Mouse (Mus musculus) MEL (cell line): ENCODE data around the gene Spem2. TPM values are rescaled to one million over a fixed set of nuclear protein-coding genes. Genes with fewer than 3 reads are reported as not detected.

ENCODE experiments used
- DNase-seq: peaks from one replicate; pipeline ENCODE4 v3.0.0; 2011; ENCODE audit warnings: low read depth, low spot score
- H3K27ac ChIP-seq: 2 replicates; pipeline ENCODE4 v1.5.1; 2012; ENCODE audit warnings: low read depth, mild to moderate bottlenecking, control low read depth, low read length, moderate library complexity; ENCODE audit not compliant: control insufficient read depth
- H3K27me3 ChIP-seq, 2 experiments: fragments of 150-350 bp in 1 of 2; sonication (generic) in 1 of 2; 2 replicates each; pipeline ENCODE4 v1.6.1; 2012; ENCODE audit warnings: low read length in 2 of 2, mild to moderate bottlenecking in 2 of 2, improper control_type of control experiment in 1 of 2, moderate library complexity in 1 of 2; ENCODE audit not compliant: insufficient read depth in 2 of 2, control insufficient read depth in 1 of 2
- H3K36me3 ChIP-seq, 2 experiments: 2 replicates each; pipeline ENCODE4 v1.6.1; 2012 to 2014; ENCODE audit warnings: low read length in 2 of 2, improper control_type of control experiment in 1 of 2, inconsistent platforms in 1 of 2, mild to moderate bottlenecking in 1 of 2; ENCODE audit not compliant: insufficient read depth in 2 of 2, control insufficient read depth in 1 of 2
- H3K4me1 ChIP-seq, 2 experiments: fragments of 150-350 bp in 1 of 2; sonication (generic) in 1 of 2; 2 replicates each; pipeline ENCODE4 v1.6.1; 2012; ENCODE audit warnings: low read length in 2 of 2, improper control_type of control experiment in 1 of 2, mild to moderate bottlenecking in 1 of 2; ENCODE audit not compliant: insufficient read depth in 2 of 2, control insufficient read depth in 1 of 2
- H3K4me3 ChIP-seq, 2 experiments: fragments of 150-350 bp in 1 of 2; sonication (generic) in 1 of 2; 2 replicates each; pipeline ENCODE4 v1.5.1; 2012; ENCODE audit warnings: low read depth in 2 of 2, low read length in 2 of 2, mild to moderate bottlenecking in 2 of 2, moderate library complexity in 2 of 2, control low read depth in 1 of 2, improper control_type of control experiment in 1 of 2; ENCODE audit not compliant: control insufficient read depth in 1 of 2, insufficient read depth in 1 of 2
- H3K79me2 ChIP-seq: 2 replicates; pipeline ENCODE4 v1.6.1; 2012; ENCODE audit warnings: mild to moderate bottlenecking, low read length, moderate library complexity; ENCODE audit not compliant: control insufficient read depth, poor library complexity, insufficient read depth
- H3K9ac ChIP-seq: 2 replicates; pipeline ENCODE4 v1.6.1; 2012; ENCODE audit warnings: low read depth, mild to moderate bottlenecking, control low read depth, low read length, moderate library complexity; ENCODE audit not compliant: control insufficient read depth, poor library complexity, severe bottlenecking
- H3K9me3 ChIP-seq: fragments of 150-350 bp; sonication (generic); replicated peaks from 2 replicates; pipeline ENCODE4 v1.6.1; 2012; ENCODE audit warnings: mild to moderate bottlenecking, low read length, improper control_type of control experiment, moderate library complexity; ENCODE audit not compliant: insufficient read depth
- CHD1 ChIP-seq: IDR thresholded peaks from 2 replicates; pipeline ENCODE4 v1.6.1; 2012; ENCODE audit warnings: low read depth, mild to moderate bottlenecking, inconsistent platforms, low read length, improper control_type of control experiment
- CHD2 ChIP-seq: IDR thresholded peaks from 2 replicates; pipeline ENCODE4 v1.6.1; 2011; ENCODE audit warnings: low read length, improper control_type of control experiment
- CTCF ChIP-seq, 3 experiments: IDR thresholded peaks in 2 of 3; conservative IDR thresholded peaks in 1 of 3; 2 replicates each; pipeline ENCODE4 v1.5.1; 2011 to 2012; ENCODE audit warnings: low read length in 3 of 3, low read depth in 2 of 3, mild to moderate bottlenecking in 2 of 3, improper control_type of control experiment in 1 of 3, inconsistent platforms in 1 of 3, mixed read lengths in 1 of 3, moderate library complexity in 1 of 3; ENCODE audit not compliant: control insufficient read depth in 1 of 3, insufficient read depth in 1 of 3, poor library complexity in 1 of 3, severe bottlenecking in 1 of 3
- ELF1 ChIP-seq: IDR thresholded peaks from 2 replicates; pipeline ENCODE4 v1.6.1; 2014; ENCODE audit warnings: low read depth, mild to moderate bottlenecking, inconsistent platforms, low read length, improper control_type of control experiment, moderate library complexity
- EP300 ChIP-seq, 2 experiments: IDR thresholded peaks; 2 replicates each; pipeline ENCODE4 v1.6.1; 2011; ENCODE audit warnings: improper control_type of control experiment in 2 of 2, low read length in 2 of 2, low read depth in 1 of 2, mild to moderate bottlenecking in 1 of 2
- KAT2A ChIP-seq: conservative IDR thresholded peaks from 2 replicates; pipeline ENCODE4 v1.6.1; 2012; ENCODE audit warnings: low read depth, low read length, improper control_type of control experiment, inconsistent platforms
- MAFK ChIP-seq: IDR thresholded peaks from 2 replicates; pipeline ENCODE4 v1.6.1; 2011; ENCODE audit warnings: low read depth, mild to moderate bottlenecking, low read length, improper control_type of control experiment, borderline replicate concordance
- MAZ ChIP-seq: IDR thresholded peaks from 2 replicates; pipeline ENCODE4 v1.6.1; 2012; ENCODE audit warnings: low read depth, mild to moderate bottlenecking, inconsistent platforms, low read length, improper control_type of control experiment
- MEF2A ChIP-seq: IDR thresholded peaks from 2 replicates; pipeline ENCODE4 v1.6.1; 2014; ENCODE audit warnings: low read depth, mild to moderate bottlenecking, inconsistent platforms, low read length, improper control_type of control experiment; ENCODE audit not compliant: poor library complexity, insufficient replicate concordance, severe bottlenecking; ENCODE audit errors: extremely low read depth
- MXI1 ChIP-seq: IDR thresholded peaks from 2 replicates; pipeline ENCODE4 v1.6.1; 2011; ENCODE audit warnings: mild to moderate bottlenecking, low read depth, low read length, improper control_type of control experiment
- MYB ChIP-seq: IDR thresholded peaks from 2 replicates; pipeline ENCODE4 v1.6.1; 2011; ENCODE audit warnings: mild to moderate bottlenecking, low read depth, low read length, improper control_type of control experiment
- NRF1 ChIP-seq: IDR thresholded peaks from 2 replicates; pipeline ENCODE4 v1.6.1; 2014; ENCODE audit warnings: low read depth, mild to moderate bottlenecking, inconsistent platforms, low read length, improper control_type of control experiment, moderate library complexity; ENCODE audit not compliant: poor library complexity, insufficient read depth, severe bottlenecking
- RAD21 ChIP-seq: IDR thresholded peaks from 2 replicates; pipeline ENCODE4 v1.6.1; 2011; ENCODE audit warnings: mild to moderate bottlenecking, low read depth, low read length, improper control_type of control experiment
- SMC3 ChIP-seq: IDR thresholded peaks from 2 replicates; pipeline ENCODE4 v1.6.1; 2011; ENCODE audit warnings: low read depth, low read length, improper control_type of control experiment
- TAL1 ChIP-seq: IDR thresholded peaks from 2 replicates; pipeline ENCODE4 v1.6.1; 2012; ENCODE audit warnings: mild to moderate bottlenecking, inconsistent platforms, low read length, moderate library complexity, mixed read lengths
- TBP ChIP-seq: IDR thresholded peaks from 2 replicates; pipeline ENCODE4 v1.8.0; 2011; ENCODE audit warnings: low read depth, low read length, improper control_type of control experiment
- ZC3H11A ChIP-seq: IDR thresholded peaks from 2 replicates; pipeline ENCODE4 v1.6.1; 2012; ENCODE audit warnings: low read depth, mild to moderate bottlenecking, inconsistent platforms, low read length, improper control_type of control experiment
- ZKSCAN1 ChIP-seq: IDR thresholded peaks from 2 replicates; pipeline ENCODE4 v1.6.1; 2012; ENCODE audit warnings: low read depth, mild to moderate bottlenecking, inconsistent platforms, low read length, improper control_type of control experiment, moderate library complexity
- polyA plus RNA-seq, 2 experiments: library from polyadenylated mRNA; stranded (reverse) in 1 of 2; unstranded in 1 of 2; fragments of >175 nt in 1 of 2; fragments of >200 nt in 1 of 2; gene quantifications; 2 replicates each; pipeline versions ENCODE4 v1.2.1 to v1.2.4; 2012; ENCODE audit warnings: low replicate concordance in 2 of 2, low read depth in 1 of 2; ENCODE audit not compliant: insufficient read length in 2 of 2, insufficient read depth in 1 of 2, missing spikeins in 1 of 2
- total RNA-seq: library from RNA; depleted of rRNA; stranded (reverse); fragments of 300-350 nt; gene quantifications from 2 replicates; pipeline ENCODE4 v1.2.3, GENCODE M21; 2012

Gene Spem2
- total and polyA plus RNA-seq, 3 experiments = not detected

GRCm38 (mm10) chr11:69795168-69795982 lies 22.9 kb downstream of the Spem2 start, which contains the start of gene Chrnb1 (continued):
- TF ChIP-seq CHD1 = no peak
- TF ChIP-seq RAD21 = no peak
- peak; percentile 42; the same call in 1 of the 2 replicates for TF ChIP-seq NRF1
- TF ChIP-seq ZC3H11A = no peak
- TF ChIP-seq MEF2A = no peak
- no peak for TF ChIP-seq TAL1
- TF ChIP-seq EP300 (IDR thresholded peaks at IDR 0.05; ENCODE audit: low read depth in 1 of 2, low read length in 2 of 2) = no peak
- TF ChIP-seq MAFK = no peak
- 0 out of 2 replicates have a peak, but pooled peaks have one; percentile 20 for TF ChIP-seq ELF1
- no peak for TF ChIP-seq KAT2A
- TF ChIP-seq ZKSCAN1 = no peak; the same call in 1 of the 2 replicates
- peak; percentile 52 for TF ChIP-seq MXI1

GRCm38 (mm10) chr11:69793429-69793828 lies 24.8 kb downstream of the Spem2 start:
- no peak overlapping the region for H3K4me3 ChIP-seq
- H3K27me3 ChIP-seq = no peaks in the 10 kb centered on the region
- no peak overlapping the region for H3K9ac ChIP-seq
- H3K9me3 ChIP-seq = no peaks in the 10 kb centered on the region
- H3K4me1 ChIP-seq = peaks cover 2 to 3% of the 10 kb centered on the region in 2 experiments; a peak in 1 of 4 replicates
- DNase-seq = no peak
- TF ChIP-seq CTCF (IDR thresholded peaks at IDR 0.05 in 2 of 3, conservative IDR thresholded peaks at IDR 0.05 in 1 of 3; ENCODE audit: control insufficient read depth in 1 of 3, insufficient read depth in 1 of 3, low read depth in 2 of 3, low read length in 3 of 3, poor library complexity in 1 of 3, severe bottlenecking in 1 of 3) (no peak), MYB (no peak)
- H3K79me2 ChIP-seq = no peaks in the 10 kb centered on the region
- H3K36me3 ChIP-seq = peaks cover 0 to 4% of the 10 kb centered on the region in 2 experiments; a peak in 1 of 4 replicates
- no peak overlapping the region for H3K27ac ChIP-seq

- TF ChIP-seq SMC3 (no peak), CHD2 (no peak), TBP (no peak), MEF2A (no peak), ZC3H11A (no peak), MAZ (no peak)
- no peak for DNase-seq
- no peak overlapping the region for H3K4me3 ChIP-seq
- no peak overlapping the region for H3K27ac ChIP-seq
- no peaks in the 10 kb centered on the region for H3K9me3 ChIP-seq
- no peaks in the 10 kb centered on the region for H3K27me3 ChIP-seq
- peaks cover 3 to 7% of the 10 kb centered on the region in 2 experiments; a peak in 2 of 4 replicates for H3K4me1 ChIP-seq
- no peaks in the 10 kb centered on the region for H3K79me2 ChIP-seq
- H3K9ac ChIP-seq = no peak overlapping the region
- H3K36me3 ChIP-seq = peaks cover 0 to 4% of the 10 kb centered on the region in 2 experiments; a peak in 2 of 4 replicates
These were observed 26.8 kb downstream of the Spem2 start for GRCm38 (mm10) chr11:69791420-69791819.
